Mouse (Mus musculus): ENCODE results near the gene Ablim1. TPM values are rescaled to one million over a fixed set of nuclear protein-coding genes. Genes with fewer than 3 reads are reported as not detected.

The Ablim1 gene
- total and polyA plus RNA-seq, 3 experiments, result 101 to 454 (median 418) TPM

DNA sequence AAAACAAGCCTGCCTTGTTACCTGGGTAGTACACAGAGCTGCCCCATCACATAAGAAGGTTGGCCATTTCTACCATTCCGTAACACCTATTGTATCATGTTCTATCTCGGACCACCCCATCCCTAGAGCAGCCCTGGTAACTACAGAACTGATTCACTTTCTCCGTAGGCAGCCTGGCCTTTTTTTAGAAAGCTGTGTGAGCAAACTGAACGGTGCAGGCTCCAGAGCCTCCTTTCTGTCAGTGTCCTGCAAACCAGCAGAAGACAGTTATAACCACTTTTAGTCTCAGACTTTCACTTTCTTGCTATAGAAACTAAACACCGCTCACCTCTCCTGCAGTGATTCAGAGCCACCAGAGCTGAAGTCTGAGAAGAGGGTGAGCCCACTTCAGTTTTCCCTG is 314.1 kb downstream of the Ablim1 start:
- TF ChIP-seq EP300 (IDR thresholded peaks at IDR 0.05; ENCODE audit: insufficient read depth, low read depth, low read length) (no peak), POLR2A (IDR thresholded peaks at IDR 0.05; ENCODE audit: insufficient read depth, low read depth, low read length) (no peak), CTCF (IDR thresholded peaks at IDR 0.05) (no peak)
- no peak for DNase-seq
- 81% methylated on average over 5 of the region's 5 CpGs for WGBS
- H3K79me2 ChIP-seq (replicated peaks; ENCODE audit: control insufficient read depth, insufficient read depth, low read length), result no peaks in the 10 kb centered on the region
- H3K4me3 ChIP-seq, result no peak overlapping the region
- peaks cover 7% of the 10 kb centered on the region for H3K4me1 ChIP-seq (ENCODE audit: control insufficient read depth, insufficient read depth, low read length)
- intact Hi-C loops (cut with DNase I), result no loop called here
- no peak overlapping the region for H3K27ac ChIP-seq
- H3K36me3 ChIP-seq (ENCODE audit: control insufficient read depth, insufficient read depth, low read length), result no peaks in the 10 kb centered on the region
- no peak overlapping the region for H3K9ac ChIP-seq (ENCODE audit: low read depth, low read length)
- no peaks in the 10 kb centered on the region for H3K27me3 ChIP-seq (ENCODE audit: control insufficient read depth, insufficient read depth, low read length)

DNA sequence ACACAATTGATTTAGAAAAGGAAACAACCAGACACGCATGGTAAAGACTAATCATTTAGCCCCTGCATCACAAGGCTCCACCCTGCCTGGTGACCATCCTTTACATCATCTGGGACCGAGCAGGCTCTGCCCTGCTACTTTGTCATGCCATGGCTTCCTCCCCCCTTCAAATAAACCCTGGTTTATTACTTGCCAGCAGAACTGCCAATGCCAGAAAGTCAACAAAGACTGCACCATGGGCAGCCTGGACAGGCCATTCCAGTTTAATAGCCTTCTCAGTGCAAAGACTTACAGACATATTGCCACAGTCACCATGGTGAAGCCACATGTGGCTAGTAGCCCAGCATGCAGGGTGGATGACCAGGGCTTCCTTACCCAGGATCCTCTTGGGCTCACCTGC is 314.9 kb downstream of the Ablim1 start:
- no peaks in the 10 kb centered on the region for H3K79me2 ChIP-seq (replicated peaks; ENCODE audit: control insufficient read depth, insufficient read depth, low read length)
- no peak for DNase-seq
- H3K4me1 ChIP-seq (ENCODE audit: control insufficient read depth, insufficient read depth, low read length), result peaks cover 7% of the 10 kb centered on the region
- 76% methylated on average over 2 of the region's 2 CpGs for WGBS
- H3K4me3 ChIP-seq, result no peak overlapping the region
- intact Hi-C loops (cut with DNase I), result no loop called here
- H3K9ac ChIP-seq (ENCODE audit: low read depth, low read length), result no peak overlapping the region
- H3K36me3 ChIP-seq (ENCODE audit: control insufficient read depth, insufficient read depth, low read length), result no peaks in the 10 kb centered on the region
- TF ChIP-seq EP300 (IDR thresholded peaks at IDR 0.05; ENCODE audit: insufficient read depth, low read depth, low read length), result no peak
- TF ChIP-seq POLR2A (IDR thresholded peaks at IDR 0.05; ENCODE audit: insufficient read depth, low read depth, low read length), result no peak
- TF ChIP-seq CTCF (IDR thresholded peaks at IDR 0.05), result no peak
- no peaks in the 10 kb centered on the region for H3K27me3 ChIP-seq (ENCODE audit: control insufficient read depth, insufficient read depth, low read length)
- H3K27ac ChIP-seq, result no peak overlapping the region

DNA sequence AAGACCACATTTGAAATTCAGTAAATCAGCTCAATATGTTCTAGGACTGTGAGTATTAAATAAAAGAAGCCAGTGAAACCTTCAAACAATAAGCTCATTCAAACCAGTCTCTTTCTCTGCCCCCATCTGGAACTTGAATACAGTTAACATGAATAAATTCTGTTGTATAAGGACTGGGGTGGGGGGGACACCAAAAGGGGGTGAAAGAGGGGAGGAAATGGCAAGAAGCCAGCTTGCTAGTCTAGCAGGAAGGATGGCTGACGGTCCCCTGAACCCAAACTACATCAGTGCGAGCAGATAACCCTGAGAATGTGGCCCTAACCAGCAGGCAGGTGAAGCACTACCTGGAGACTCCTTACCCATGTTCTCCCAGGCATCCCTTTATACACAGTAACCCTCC is 315.8 kb downstream of the Ablim1 start:
- Histone ChIP-seq H3K79me2 (replicated peaks; ENCODE audit: control insufficient read depth, insufficient read depth, low read length) (no peaks in the 10 kb centered on the region), H3K4me3 (no peak overlapping the region), H3K36me3 (ENCODE audit: control insufficient read depth, insufficient read depth, low read length) (no peaks in the 10 kb centered on the region), H3K27ac (no peak overlapping the region), H3K4me1 (ENCODE audit: control insufficient read depth, insufficient read depth, low read length) (peaks cover 7% of the 10 kb centered on the region), H3K9ac (ENCODE audit: low read depth, low read length) (no peak overlapping the region), H3K27me3 (ENCODE audit: control insufficient read depth, insufficient read depth, low read length) (no peaks in the 10 kb centered on the region)
- no peak for TF ChIP-seq POLR2A (IDR thresholded peaks at IDR 0.05; ENCODE audit: insufficient read depth, low read depth, low read length)
- TF ChIP-seq EP300 (IDR thresholded peaks at IDR 0.05; ENCODE audit: insufficient read depth, low read depth, low read length), result no peak
- no peak for TF ChIP-seq CTCF (IDR thresholded peaks at IDR 0.05)
- 66% methylated on average over 2 of the region's 2 CpGs for WGBS
- DNase-seq, result no peak
- intact Hi-C loops (cut with DNase I), result no loop called here

DNA sequence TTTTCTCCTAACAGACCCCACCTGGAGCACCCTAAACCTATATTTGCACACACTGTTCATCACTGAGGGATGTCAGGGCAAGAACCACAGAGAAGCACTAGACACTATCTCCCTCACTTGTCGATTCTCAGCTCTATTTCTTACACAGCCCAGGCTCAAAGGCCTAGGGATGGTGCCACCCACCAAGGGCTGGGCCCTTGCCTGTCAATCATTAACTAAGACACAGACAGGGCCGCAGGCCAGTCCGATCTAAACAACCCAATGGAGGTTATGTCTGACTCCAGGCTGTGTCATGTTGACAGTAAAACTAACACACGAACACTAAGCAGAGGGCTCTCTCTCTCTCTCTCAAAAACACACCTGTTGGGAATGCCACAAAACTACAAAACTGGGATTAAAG is 316.4 kb downstream of the Ablim1 start:
- Histone ChIP-seq H3K9ac (ENCODE audit: low read depth, low read length) (no peak overlapping the region), H3K4me1 (ENCODE audit: control insufficient read depth, insufficient read depth, low read length) (peaks cover 8% of the 10 kb centered on the region), H3K27me3 (ENCODE audit: control insufficient read depth, insufficient read depth, low read length) (no peaks in the 10 kb centered on the region), H3K27ac (no peak overlapping the region), H3K79me2 (replicated peaks; ENCODE audit: control insufficient read depth, insufficient read depth, low read length) (no peaks in the 10 kb centered on the region), H3K36me3 (ENCODE audit: control insufficient read depth, insufficient read depth, low read length) (no peaks in the 10 kb centered on the region), H3K4me3 (no peak overlapping the region)
- TF ChIP-seq EP300 (IDR thresholded peaks at IDR 0.05; ENCODE audit: insufficient read depth, low read depth, low read length), result no peak
- no peak for TF ChIP-seq POLR2A (IDR thresholded peaks at IDR 0.05; ENCODE audit: insufficient read depth, low read depth, low read length)
- no peak for TF ChIP-seq CTCF (IDR thresholded peaks at IDR 0.05)
- no peak for DNase-seq
- intact Hi-C loops (cut with DNase I), result no loop called here
- 86% methylated on average over 4 of the region's 4 CpGs for WGBS

DNA sequence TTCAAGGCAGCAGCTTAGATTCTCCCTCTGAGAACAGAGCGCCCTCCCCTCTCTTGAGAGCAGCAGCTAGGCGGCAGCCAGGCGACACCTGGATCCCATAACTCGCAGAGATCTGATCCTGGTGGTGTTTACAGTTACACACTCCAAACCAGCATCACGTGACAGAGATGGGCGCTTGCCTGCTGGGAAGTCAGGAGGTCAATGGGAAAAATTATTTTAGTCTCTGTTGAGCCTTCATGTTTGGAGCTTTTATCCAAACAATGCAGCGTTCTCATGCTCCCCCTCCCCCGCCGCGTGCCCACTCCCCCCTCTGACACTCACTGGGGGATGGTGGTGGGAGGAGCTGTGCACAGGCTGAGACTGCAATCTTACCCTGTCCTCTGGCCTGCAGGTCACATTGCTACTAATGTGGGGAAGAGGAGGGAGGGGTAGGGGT is 317.5 kb downstream of the Ablim1 start:
- Histone ChIP-seq H3K79me2 (replicated peaks; ENCODE audit: control insufficient read depth, insufficient read depth, low read length) (no peaks in the 10 kb centered on the region), H3K9ac (ENCODE audit: low read depth, low read length) (no peak overlapping the region), H3K4me3 (no peak overlapping the region), H3K36me3 (ENCODE audit: control insufficient read depth, insufficient read depth, low read length) (no peaks in the 10 kb centered on the region), H3K27me3 (ENCODE audit: control insufficient read depth, insufficient read depth, low read length) (no peaks in the 10 kb centered on the region), H3K4me1 (ENCODE audit: control insufficient read depth, insufficient read depth, low read length) (peaks cover 6% of the 10 kb centered on the region), H3K27ac (peak overlapping the region; percentile 28)
- WGBS, result 9% methylated on average over 10 of the region's 10 CpGs
- no peak for TF ChIP-seq CTCF (IDR thresholded peaks at IDR 0.05)
- TF ChIP-seq POLR2A (IDR thresholded peaks at IDR 0.05; ENCODE audit: insufficient read depth, low read depth, low read length), result no peak
- TF ChIP-seq EP300 (IDR thresholded peaks at IDR 0.05; ENCODE audit: insufficient read depth, low read depth, low read length), result no peak
- peak; percentile 39 to 44 for DNase-seq
- intact Hi-C loops (cut with DNase I), result no loop called here

DNA sequence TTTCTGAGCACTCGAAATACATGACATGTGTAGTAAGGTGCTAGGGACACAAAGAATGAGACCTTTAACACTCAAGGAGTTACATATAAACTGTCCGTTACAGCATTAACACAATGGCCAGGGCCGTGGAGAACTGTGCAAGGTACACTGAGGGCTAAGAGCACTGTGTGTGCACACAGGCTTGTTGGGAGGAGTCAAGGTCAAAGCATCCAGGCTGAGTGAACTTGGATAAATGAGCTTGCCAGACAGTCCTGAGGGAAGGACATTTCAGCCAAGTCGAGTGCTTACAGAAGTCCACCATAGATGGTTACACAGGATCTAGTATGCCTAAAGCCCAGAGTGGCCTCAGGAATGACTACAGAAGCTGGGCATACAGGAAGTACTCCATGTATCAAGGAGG is 319.3 kb downstream of the Ablim1 start:
- no peak overlapping the region for H3K4me3 ChIP-seq
- peaks cover 6% of the 10 kb centered on the region for H3K4me1 ChIP-seq (ENCODE audit: control insufficient read depth, insufficient read depth, low read length)
- TF ChIP-seq POLR2A (IDR thresholded peaks at IDR 0.05; ENCODE audit: insufficient read depth, low read depth, low read length) (no peak), EP300 (IDR thresholded peaks at IDR 0.05; ENCODE audit: insufficient read depth, low read depth, low read length) (no peak), CTCF (IDR thresholded peaks at IDR 0.05) (no peak)
- WGBS, result 75% methylated on average over 4 of the region's 4 CpGs
- H3K27ac ChIP-seq, result no peak overlapping the region
- H3K27me3 ChIP-seq (ENCODE audit: control insufficient read depth, insufficient read depth, low read length), result no peaks in the 10 kb centered on the region
- no peak for DNase-seq
- H3K36me3 ChIP-seq (ENCODE audit: control insufficient read depth, insufficient read depth, low read length), result no peaks in the 10 kb centered on the region
- H3K9ac ChIP-seq (ENCODE audit: low read depth, low read length), result no peak overlapping the region
- H3K79me2 ChIP-seq (replicated peaks; ENCODE audit: control insufficient read depth, insufficient read depth, low read length), result no peaks in the 10 kb centered on the region
- intact Hi-C loops (cut with DNase I), result no loop called here

Measured in heart, adult 2 months (tissue).